Mouse (Mus musculus): Measurements from ENCODE around the gene Nhej1.

Gene Nhej1

GRCm38 (mm10) chr1:74939762-74940161 is 185.2 kb downstream of the Nhej1 start:
- no peak for DNase-seq (ENCODE audit: extremely low spot score, low read depth, low spot score)

- DNase-seq (ENCODE audit: extremely low spot score, low read depth, low spot score) = no peak
Measured at GRCm38 (mm10) chr1:74936221-74936830, 188.7 kb downstream of the Nhej1 start.

- no peak for DNase-seq (ENCODE audit: extremely low spot score, low read depth, low spot score)
Measured at GRCm38 (mm10) chr1:74935402-74935801, 189.6 kb downstream of the Nhej1 start, which contains the start of gene Cfap65. Gene Cfap65 (minus strand): TSS chr1:74935599.

- DNase-seq (ENCODE audit: extremely low spot score, low read depth, low spot score) = no peak
Measured at GRCm38 (mm10) chr1:74927621-74928296, 197.2 kb downstream of the Nhej1 start.

- no peak for DNase-seq (ENCODE audit: extremely low spot score, low read depth, low spot score)
Measured at GRCm38 (mm10) chr1:74926721-74927120, 198.3 kb downstream of the Nhej1 start.

GRCm38 (mm10) chr1:74924464-74924863 is 200.5 kb downstream of the Nhej1 start:
- no peak for DNase-seq (ENCODE audit: extremely low spot score, low read depth, low spot score)

All from hindlimb bud, embryonic 11.5 days (tissue).